Mouse (Mus musculus) embryonic stem cell, embryonic (primary cell): Measurements from ENCODE around the gene Dock3.

ENCODE experiments used
- CTCF ChIA-PET, 4 experiments: fragments of 300-600 bp in 2 of 4; fragments of 350-600 bp in 2 of 4; sonication (Branson Sonifier 250); formaldehyde crosslinking; loops; one replicate each; lab custom pipeline; 2022; ENCODE audit warnings: inconsistent platforms in 2 of 4; lab: Charles Lee
- POLR2A ChIA-PET, 4 experiments: fragments of 300-600 bp in 2 of 4; fragments of 350-600 bp in 2 of 4; sonication (Branson Sonifier 250); formaldehyde crosslinking; loops; one replicate each; lab custom pipeline; 2022; ENCODE audit warnings: antibody characterized with exemption in 4 of 4, inconsistent platforms in 1 of 4; lab: Charles Lee

The Dock3 gene

DNA sequence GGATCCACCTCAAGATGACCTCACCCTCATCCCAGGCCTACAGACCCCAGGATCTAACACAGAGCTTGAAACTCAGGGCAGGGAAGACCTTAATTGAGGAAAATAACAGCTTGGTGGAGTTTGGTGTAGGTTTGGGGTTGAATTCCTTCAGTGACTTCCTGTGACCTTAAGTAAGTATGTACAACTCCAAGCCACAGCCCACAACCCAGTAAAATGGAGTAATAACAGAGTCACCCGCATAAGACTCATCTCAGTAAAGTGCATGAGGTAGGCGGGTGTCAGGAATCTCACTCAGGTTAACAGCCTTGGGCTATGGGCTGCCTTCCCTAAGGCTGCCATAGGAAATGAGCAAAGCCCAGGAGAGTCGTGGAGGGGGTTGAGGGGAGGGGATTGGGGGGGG is 33.0 kb upstream of the Dock3 start:
- ChIA-PET CTCF (interaction anchor here in 2 of 4 experiments (0.7 to 1.0 kb wide), 2 partner anchors 11 to 25 kb away, joined by 4 read pairs; partner anchors contain the start of gene Mapkapk3 (in 1 of the 2)), POLR2A (interaction anchor here (0.6 to 2.0 kb wide), 9 partner anchors 10 to 421 kb away, joined by 3 to 9 read pairs (median 3); partner anchors contain the start of gene Manf (in 1 of the 4))

DNA sequence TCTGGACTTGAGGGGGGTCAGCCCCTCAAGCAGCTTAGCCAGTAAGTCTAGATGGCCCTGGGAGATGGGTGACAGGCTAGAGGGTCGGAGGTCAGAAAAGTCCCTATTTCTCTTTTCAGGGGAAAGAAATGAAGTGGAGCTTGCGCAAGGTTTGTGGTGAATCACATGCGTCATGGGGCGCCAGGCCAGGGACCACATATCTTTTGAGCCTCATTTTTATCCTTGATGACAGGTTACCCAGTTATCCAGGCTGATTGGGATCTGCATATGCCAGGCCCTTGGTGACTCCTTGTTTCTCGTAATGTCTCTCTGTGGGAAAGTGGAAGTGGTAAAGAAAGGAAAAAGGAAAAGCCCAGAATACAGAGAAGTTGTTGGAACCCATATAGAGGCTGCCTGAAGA is 32.2 kb upstream of the Dock3 start:
- ChIA-PET CTCF (interaction anchor here in 2 of 4 experiments (0.6 to 1.3 kb wide), 2 partner anchors 26 kb away, joined by 3 read pairs; partner anchors contain the start of gene Mapkapk3 (in 2 of the 2)), POLR2A (interaction anchor here in 1 of 4 experiments (0.6 to 1.6 kb wide), 4 partner anchors 11 to 420 kb away, joined by 3 to 4 read pairs (median 3); no protein-coding TSS in a partner anchor)

DNA sequence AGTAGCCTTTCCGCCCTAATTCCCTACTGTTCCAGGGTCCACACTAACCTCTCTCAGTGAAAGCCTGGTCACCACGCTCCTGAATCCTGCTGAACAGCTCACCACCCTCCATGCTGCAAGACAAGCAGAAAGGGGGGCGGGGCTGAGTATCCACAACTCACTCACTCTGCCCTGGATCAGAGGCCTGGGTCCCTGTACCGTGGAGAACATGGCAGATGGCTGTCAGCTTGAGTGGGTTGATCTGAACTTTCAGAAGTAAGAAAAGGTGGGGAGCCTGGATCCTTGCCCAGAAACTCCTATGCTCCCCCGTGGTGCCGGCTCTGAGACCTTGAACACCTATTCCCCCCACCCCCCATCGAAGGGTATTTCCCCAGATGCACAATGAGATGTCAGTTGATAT is 30.7 kb upstream of the Dock3 start:
- ChIA-PET CTCF (no interaction called here), POLR2A (interaction anchor here in 3 of 4 experiments (0.6 to 1.6 kb wide), 3 partner anchors 12 to 63 kb away, joined by 3 read pairs; no protein-coding TSS in a partner anchor)

DNA sequence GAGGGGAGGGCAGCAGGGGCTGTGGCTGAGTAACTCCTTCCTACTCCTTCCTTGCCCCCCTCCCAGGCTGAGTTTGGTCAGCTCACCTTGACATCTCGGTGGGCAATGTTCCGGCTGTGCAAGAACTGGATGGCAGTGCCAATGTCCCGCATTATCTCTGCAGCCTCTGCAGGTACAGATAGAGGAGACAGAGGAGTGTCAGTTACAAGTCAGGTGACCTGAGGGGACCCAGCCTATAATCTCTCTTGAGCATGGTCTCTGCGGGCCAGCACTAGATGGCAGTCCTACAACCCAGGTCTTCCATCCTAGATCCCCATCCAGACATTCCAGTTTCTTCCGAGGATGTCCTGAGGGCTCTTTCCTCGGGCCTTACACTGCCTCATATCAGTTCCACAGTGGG is 30.1 kb upstream of the Dock3 start:
- ChIA-PET POLR2A (no interaction called here), CTCF (no interaction called here)

DNA sequence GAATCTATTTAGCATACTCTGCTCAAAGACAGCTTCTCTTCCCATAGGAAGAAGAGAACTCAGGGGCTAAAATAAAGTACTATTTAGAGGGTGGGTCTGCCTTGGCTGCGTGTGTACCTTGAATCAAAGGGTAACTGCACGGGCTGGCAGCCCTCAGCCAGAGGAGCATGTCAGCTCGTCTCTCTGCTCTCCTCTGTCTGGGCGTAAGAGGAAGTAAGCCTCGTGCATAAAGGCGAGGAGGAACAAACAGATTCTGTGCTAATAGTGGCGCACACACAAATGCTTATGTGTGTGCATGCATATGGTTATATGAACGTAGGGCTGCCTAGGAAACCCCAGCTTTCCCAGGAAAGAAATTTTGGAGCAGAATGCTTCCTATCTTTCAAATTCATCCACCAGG is 29.1 kb upstream of the Dock3 start:
- CTCF ChIA-PET, result no interaction called here
- POLR2A ChIA-PET, result no interaction called here

DNA sequence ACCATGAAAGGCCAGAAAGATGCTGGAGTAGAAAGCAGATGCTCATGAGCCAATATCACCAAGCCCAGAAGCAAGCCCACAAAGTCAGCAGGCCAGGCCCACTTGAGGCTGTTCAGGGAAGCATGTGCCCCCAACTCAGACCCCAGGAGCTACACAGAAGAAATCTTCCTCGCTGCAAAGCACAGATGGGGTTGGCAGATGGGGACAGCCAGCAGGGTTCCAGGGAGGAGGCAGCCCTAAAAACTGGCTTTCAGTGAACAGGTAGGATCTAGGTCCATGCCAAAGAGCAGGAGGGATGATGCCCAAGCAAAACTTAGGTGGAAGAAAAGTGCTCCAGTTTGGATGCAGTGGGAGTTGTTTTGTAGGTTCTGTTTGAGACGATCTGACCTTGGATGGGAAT is 28.7 kb upstream of the Dock3 start:
- POLR2A ChIA-PET, result no interaction called here
- CTCF ChIA-PET, result no interaction called here

DNA sequence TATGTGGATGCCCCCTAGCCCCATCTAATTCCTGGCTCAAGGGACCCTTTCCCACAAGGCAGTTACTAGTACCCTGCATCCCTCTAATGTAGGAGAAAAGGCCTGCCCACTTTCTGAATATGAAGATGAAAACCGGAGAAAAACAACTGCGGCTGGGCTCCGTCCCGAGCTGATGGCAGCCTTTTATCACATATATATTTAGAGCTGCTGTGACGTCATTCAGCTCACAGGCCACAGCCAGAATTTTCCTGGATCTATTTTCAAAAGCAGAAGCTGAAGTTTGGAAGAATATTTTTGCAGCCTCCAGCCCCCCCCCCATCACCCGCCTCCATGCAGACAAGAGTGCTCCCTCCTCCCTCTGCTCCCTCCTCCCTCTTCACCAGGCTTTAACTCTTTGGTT is 27.9 kb upstream of the Dock3 start:
- CTCF ChIA-PET, result interaction anchor here in 1 of 4 experiments (0.7 kb wide), 1 partner anchor 431 kb away, joined by 3 read pairs; no protein-coding TSS in a partner anchor
- POLR2A ChIA-PET, result interaction anchor here in 2 of 4 experiments (0.6 to 1.0 kb wide), 2 partner anchors 40 to 1006 kb away, joined by 4 read pairs; no protein-coding TSS in a partner anchor

DNA sequence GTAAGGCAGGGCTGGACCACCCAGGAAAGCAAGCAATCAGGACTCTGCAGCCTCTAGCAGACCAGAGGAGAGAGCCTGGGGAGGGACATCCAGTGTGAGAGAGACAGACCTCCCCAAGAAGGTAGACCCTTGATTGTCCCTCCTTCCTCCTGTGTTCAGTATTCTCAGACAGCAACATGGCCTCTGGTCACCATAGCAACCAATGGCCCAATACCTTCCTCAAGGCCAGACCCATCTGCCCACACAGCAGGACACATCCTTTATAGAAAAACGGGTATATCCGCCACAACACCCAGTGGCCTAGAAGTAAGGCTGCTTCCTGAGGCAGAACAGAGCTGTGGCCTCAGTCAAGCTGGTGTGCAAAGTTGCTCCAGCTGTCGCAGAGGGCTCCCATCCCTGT is 23.9 kb upstream of the Dock3 start:
- CTCF ChIA-PET, result no interaction called here
- POLR2A ChIA-PET, result interaction anchor here in 1 of 4 experiments (0.9 kb wide), 1 partner anchor 79 kb away, joined by 4 read pairs; no protein-coding TSS in a partner anchor

DNA sequence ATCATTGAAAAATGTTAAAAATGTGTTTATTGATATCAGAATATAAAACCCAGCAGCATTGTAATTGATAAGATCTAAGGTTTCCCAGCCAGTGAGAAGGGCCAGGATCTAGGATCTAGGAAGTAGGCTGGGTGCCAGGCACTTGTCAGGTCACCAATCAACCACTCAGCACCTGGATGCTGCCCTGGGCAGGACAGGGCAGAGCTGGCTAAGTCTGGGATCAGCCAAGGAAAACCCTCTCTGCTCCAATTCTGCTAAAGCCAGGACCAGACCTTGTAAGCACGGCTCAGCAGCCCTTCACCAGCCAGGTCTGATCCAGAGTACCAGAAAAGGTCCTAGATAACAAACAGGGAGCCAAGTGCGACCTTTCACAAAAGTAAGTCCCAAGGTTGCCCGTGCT is 23.2 kb upstream of the Dock3 start:
- POLR2A ChIA-PET, result interaction anchor here in 1 of 4 experiments (1.0 to 1.4 kb wide), 2 partner anchors 10 to 86 kb away, joined by 3 read pairs; partner anchors contain the start of gene 6430571L13Rik
- CTCF ChIA-PET, result no interaction called here

DNA sequence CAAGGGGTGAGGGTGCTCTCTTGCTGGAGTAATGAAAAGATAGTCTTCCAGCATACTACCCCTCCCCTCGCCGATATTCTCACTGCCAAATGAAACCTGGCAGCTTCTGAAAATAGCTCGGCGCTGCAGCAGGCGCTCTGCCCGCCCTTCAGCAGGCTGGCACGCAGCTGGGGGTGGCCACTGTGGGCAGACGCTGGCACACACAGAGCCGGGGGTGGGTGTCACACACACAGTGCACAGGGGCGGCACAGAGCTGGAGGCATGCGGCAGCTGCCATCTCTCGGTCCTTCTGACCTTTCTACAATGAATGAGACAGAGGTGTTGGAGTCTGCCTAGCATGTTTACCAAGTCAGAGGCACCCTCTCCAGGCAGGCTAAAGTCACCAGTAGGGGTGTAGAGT is 22.8 kb upstream of the Dock3 start:
- ChIA-PET POLR2A (interaction anchor here in 2 of 4 experiments (1.0 to 1.4 kb wide), 4 partner anchors 10 to 86 kb away, joined by 3 to 4 read pairs (median 3); partner anchors contain the start of genes 6430571L13Rik (in 1 of the 2) and Dock3 (in 1 of the 2)), CTCF (no interaction called here)

DNA sequence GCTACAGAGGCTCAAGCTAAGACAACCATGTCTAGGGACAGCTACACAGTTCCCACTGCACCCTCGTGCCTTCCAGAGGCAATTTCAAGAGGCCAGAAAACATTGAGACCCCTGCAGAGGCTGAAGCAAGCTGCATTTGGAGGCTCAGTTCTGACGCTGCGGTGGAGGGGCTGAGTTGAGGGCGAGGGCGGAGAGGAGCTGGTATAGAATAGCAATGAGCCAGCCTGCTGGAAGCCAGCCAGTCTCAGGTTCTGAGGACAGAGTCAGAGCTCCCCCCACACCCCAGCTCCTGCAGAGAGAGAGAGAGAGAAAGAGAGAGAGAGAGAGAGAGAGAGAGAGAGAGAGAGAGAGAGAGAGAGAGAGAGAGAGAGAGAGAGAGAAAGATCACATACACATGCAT is 20.5 kb upstream of the Dock3 start:
- CTCF ChIA-PET, result interaction anchor here in 2 of 4 experiments (0.6 to 0.9 kb wide), 4 partner anchors 38 to 571 kb away, joined by 3 to 4 read pairs (median 4); partner anchors contain the start of gene Mapkapk3 (in 1 of the 2)
- POLR2A ChIA-PET, result interaction anchor here in 2 of 4 experiments (1.2 to 1.4 kb wide), 3 partner anchors 27 to 38 kb away, joined by 3 to 4 read pairs (median 3); partner anchors contain the start of gene Mapkapk3 (in 1 of the 2)

DNA sequence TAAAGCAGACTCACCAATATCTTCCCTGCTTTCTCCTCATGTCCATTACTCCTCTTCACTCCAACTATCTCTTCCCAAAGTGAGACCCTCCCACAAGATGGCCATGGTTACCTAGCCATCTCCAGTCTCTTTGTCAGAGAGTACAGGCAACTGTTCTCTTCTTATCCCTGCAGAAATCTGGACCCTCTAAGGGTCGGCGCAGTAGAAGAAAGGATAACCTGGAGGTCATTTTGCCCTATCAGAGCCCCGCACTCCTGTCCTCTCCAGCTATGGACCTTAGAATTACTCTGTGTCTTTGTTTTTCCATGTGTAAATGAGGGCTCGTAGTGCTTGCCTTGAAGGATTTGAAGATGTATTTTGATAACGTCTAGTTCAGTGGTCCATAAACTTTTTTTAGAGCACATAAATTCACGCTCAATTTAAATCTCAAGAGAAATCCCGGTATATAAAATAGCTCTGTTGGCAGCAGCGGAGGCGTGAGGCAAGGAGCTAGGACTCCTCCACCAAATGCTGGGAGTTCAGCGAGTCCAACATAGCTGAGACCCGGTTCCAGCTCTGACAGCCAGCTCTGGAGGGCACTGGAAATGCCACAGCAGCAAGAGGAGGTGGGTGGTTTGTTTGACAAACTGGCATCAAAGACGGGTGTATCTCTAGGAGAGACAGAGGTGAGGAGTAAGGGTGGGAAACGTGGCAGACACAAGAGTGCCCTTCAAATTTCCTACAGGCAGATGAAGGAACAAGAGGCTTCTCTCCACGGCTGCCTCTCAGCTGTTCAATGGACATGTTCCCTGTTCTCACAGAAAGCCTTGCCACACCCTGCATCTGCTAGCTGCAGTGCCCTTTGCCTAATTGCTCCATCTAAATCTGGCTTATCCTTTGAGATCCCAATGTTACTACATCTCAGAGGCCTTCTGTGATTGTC is 19.0 kb upstream of the Dock3 start:
- CTCF ChIA-PET, result interaction anchor here in 1 of 4 experiments (0.5 kb wide), 1 partner anchor 17 kb away, joined by 13 read pairs; no protein-coding TSS in a partner anchor
- POLR2A ChIA-PET, result interaction anchor here in 2 of 4 experiments (0.8 to 2.6 kb wide), 4 partner anchors 29 to 359 kb away, joined by 3 to 9 read pairs (median 3); partner anchors contain the start of genes Manf (in 1 of the 2) and Mapkapk3 (in 1 of the 2)

DNA sequence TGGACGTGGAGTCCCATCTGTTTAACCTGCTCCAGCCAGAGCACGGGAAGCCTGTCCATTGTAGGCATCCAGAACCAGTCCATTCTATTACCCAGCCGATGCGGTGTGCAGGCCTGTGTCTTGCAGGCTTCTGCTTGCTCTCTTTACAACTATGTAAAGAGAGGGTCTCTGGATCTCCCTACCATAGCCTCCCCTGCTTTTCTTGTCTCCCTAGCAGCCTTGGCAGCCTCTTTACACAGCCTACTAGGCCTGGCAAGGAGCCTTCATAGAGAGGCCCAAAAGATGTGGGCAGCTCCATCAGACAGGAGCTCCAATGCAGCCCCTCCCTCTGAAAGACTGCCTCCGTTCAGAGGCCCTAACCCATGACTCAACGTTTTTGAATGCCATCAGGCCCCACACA is 17.4 kb upstream of the Dock3 start:
- CTCF ChIA-PET, result interaction anchor here in 2 of 4 experiments (0.7 to 1.7 kb wide), 2 partner anchors 38 to 69 kb away, joined by 3 to 4 read pairs; no protein-coding TSS in a partner anchor

DNA sequence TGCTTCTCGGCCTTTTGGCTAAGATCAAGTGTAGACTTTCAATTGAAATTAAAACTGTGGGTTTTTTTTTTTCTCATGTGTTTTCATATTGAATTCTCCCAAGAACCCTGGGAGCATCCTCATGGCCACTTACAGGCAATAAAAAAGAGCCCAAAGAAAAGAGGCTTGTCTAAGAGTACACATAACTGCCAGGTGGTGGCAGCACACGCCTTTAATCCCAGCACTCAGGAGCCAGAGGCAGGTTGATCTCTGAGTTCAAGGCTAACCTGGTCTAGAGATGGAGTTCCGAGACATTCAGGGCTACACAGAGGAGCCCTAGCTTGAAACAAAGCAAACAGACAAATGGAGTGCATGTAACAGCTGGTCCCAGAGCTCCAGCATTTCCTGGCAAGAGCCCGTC is 14.5 kb upstream of the Dock3 start:
- ChIA-PET CTCF (interaction anchor here (0.6 to 3.2 kb wide), 10 partner anchors 11 to 610 kb away, joined by 3 to 28 read pairs (median 3); partner anchors contain the start of genes Mapkapk3 (in 2 of the 4) and Dock3 (in 1 of the 4)), POLR2A (interaction anchor here in 1 of 4 experiments (1.4 kb wide), 1 partner anchor 44 kb away, joined by 4 read pairs; the partner anchor contains the start of gene Mapkapk3)

More for the DNA sequence above, 17.4 kb upstream of the Dock3 start:
- POLR2A ChIA-PET, result interaction anchor here in 1 of 4 experiments (2.6 kb wide), 1 partner anchor 40 kb away, joined by 9 read pairs; the partner anchor contains the start of gene Mapkapk3

DNA sequence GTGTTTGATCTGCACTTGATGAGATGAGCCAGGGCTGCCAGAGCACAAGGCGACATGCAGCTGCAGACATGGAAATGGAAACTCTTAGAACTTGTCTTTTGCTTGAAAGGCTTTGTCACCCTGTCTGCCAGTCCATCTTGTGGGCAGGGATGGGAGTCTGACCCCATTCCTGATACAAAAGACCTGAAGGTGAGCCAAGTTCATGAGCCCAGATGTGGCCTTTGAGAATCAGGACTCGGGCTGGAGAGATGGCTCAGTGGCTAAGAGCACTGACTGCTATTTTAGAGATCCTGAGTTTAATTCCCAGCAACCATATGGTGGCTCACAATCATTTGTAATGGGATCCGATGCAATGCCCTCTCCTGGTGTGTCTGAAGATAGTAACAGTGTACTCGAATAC is 13.6 kb upstream of the Dock3 start:
- ChIA-PET POLR2A (interaction anchor here in 1 of 4 experiments (0.6 kb wide), 1 partner anchor 301 kb away, joined by 3 read pairs; no protein-coding TSS in a partner anchor), CTCF (interaction anchor here in 3 of 4 experiments (0.6 to 3.2 kb wide), 5 partner anchors 10 to 609 kb away, joined by 3 to 28 read pairs (median 4); partner anchors contain the start of gene Mapkapk3 (in 1 of the 3))

DNA sequence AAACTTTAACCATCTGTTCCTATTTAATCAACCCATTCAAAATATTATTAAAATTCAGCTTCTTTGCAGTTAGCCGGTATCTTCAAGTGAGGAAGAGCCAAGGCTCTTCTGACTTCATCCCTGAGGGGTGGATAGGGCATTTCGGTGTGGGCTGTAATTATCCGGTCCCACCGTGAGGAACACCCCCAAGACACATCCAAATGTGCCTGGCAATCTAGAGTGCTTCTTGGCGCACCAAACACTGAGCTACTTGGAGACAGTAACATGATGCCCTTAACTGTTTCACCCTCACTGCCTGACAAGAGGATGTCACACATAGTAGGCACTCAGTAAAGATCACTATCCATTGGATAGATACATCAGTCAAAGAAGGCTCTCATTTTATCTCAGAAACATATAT is 4.4 kb upstream of the Dock3 start:
- CTCF ChIA-PET, result interaction anchor here in 1 of 4 experiments (1.0 kb wide), 1 partner anchor 139 kb away, joined by 3 read pairs; no protein-coding TSS in a partner anchor
- POLR2A ChIA-PET, result interaction anchor here in 1 of 4 experiments (0.6 to 1.3 kb wide), 2 partner anchors 12 to 62 kb away, joined by 3 to 4 read pairs; no protein-coding TSS in a partner anchor

DNA sequence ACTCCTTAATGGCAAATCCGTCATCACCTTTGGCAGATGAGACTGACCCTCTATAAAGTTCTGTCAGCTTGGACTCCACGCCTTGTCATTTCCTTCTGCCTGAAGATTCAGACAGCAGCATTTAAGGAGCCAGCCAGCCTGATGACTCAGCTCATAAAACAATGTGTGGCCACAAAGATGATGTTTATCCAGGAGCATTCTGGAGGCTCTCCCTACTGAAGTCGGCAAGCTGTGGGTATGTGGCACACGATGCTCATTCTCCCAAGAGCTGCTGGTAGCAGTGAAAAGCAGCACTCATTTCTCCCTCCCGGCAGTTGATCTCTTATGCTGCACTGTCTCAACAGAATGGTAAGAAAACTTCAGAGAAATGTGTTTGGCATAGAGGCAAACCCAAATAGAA is 3.6 kb upstream of the Dock3 start:
- POLR2A ChIA-PET, result interaction anchor here in 3 of 4 experiments (0.6 to 1.5 kb wide), 4 partner anchors 11 to 482 kb away, joined by 3 read pairs; partner anchors contain the start of gene Manf (in 1 of the 3)

DNA sequence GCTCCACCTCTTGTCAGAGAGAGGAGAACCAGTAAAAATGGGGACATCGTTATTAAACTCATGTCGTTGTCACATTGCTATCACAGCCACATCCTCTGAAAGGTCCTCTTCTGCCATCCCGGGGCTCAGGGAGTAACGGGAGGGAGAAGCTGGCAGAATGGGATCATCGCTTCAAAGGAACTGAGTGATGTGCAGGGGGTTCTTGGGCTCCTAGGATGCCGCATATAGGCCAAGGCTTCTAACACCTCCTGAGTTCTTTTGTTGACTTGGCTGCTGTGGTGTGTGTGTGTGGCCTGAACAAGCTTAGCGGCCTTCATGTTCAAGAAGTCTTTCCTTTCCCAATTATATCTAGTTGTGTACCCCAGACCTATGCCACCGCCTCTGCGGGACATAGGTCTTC is 431 bp upstream of the Dock3 start:
- POLR2A ChIA-PET, result interaction anchor here in 3 of 4 experiments (0.6 to 1.5 kb wide), 5 partner anchors 22 to 341 kb away, joined by 3 to 6 read pairs (median 3); partner anchors contain the start of gene Manf (in 1 of the 3)
- CTCF ChIA-PET, result interaction anchor here in 2 of 4 experiments (0.6 to 0.7 kb wide), 3 partner anchors 39 to 145 kb away, joined by 3 to 5 read pairs (median 4); no protein-coding TSS in a partner anchor

More for the DNA sequence above, 3.6 kb upstream of the Dock3 start:
- CTCF ChIA-PET, result interaction anchor here in 1 of 4 experiments (0.5 kb wide), 1 partner anchor 11 kb away, joined by 3 read pairs; no protein-coding TSS in a partner anchor
